Mouse (Mus musculus) embryo, embryonic 10 days (tissue): ENCODE measurements around the gene Naa80.
"Not testable (repeated sequence)": the region's sequence is repeated elsewhere in the genome, so short reads cannot be mapped to it uniquely, and the experiment has no call there.

Experiments
- DNase-seq: peaks from one replicate; pipeline ENCODE4 v3.0.0-alpha.2; 2015; ENCODE audit warnings: low spot score

Gene Naa80

GRCm38 (mm10) chr9:107551117-107551889 is 27.4 kb upstream of the Naa80 start, which contains the start of gene Rassf1:
Gene Rassf1 (plus strand): TSS chr9:107551555.
- DNase-seq: peak; percentile 81

GRCm38 (mm10) chr9:107551890-107552355 is 26.8 kb upstream of the Naa80 start:
- peak; percentile 43 for DNase-seq

GRCm38 (mm10) chr9:107552690-107553393 is 25.8 kb upstream of the Naa80 start:
- DNase-seq: no peak

- DNase-seq: no peak
Measured at GRCm38 (mm10) chr9:107553541-107554318, 25.0 kb upstream of the Naa80 start.

GRCm38 (mm10) chr9:107554319-107554825 is 24.3 kb upstream of the Naa80 start:
- DNase-seq: peak; percentile 99

- peak; percentile 68 for DNase-seq
Measured at GRCm38 (mm10) chr9:107555031-107555457, 23.6 kb upstream of the Naa80 start.

- DNase-seq: no peak
Measured at GRCm38 (mm10) chr9:107555701-107556100, 23.0 kb upstream of the Naa80 start.

- no peak for DNase-seq
Measured at GRCm38 (mm10) chr9:107556346-107556745, 22.3 kb upstream of the Naa80 start.

- DNase-seq: peak; percentile 98
Measured at GRCm38 (mm10) chr9:107563029-107563581, 15.6 kb upstream of the Naa80 start, which contains the start of gene Tusc2. Gene Tusc2 (plus strand): TSS chr9:107563255.

GRCm38 (mm10) chr9:107565556-107565955 is 13.1 kb upstream of the Naa80 start:
- not testable (repeated sequence) for DNase-seq

- peak; percentile 93 for DNase-seq
Measured at GRCm38 (mm10) chr9:107566041-107566709, 12.5 kb upstream of the Naa80 start.

GRCm38 (mm10) chr9:107566855-107567254 is 11.8 kb upstream of the Naa80 start:
- DNase-seq: no peak

GRCm38 (mm10) chr9:107567702-107568319 is 10.9 kb upstream of the Naa80 start, which contains the start of gene Hyal2:
Gene Hyal2 (plus strand): TSS chr9:107567945.
- no peak for DNase-seq

GRCm38 (mm10) chr9:107568331-107569261 is 10.1 kb upstream of the Naa80 start:
- peak; percentile 92 for DNase-seq

GRCm38 (mm10) chr9:107569270-107569669 is 9.4 kb upstream of the Naa80 start:
- peak; percentile 50 for DNase-seq

- DNase-seq: no peak
Measured at GRCm38 (mm10) chr9:107570016-107570415, 8.7 kb upstream of the Naa80 start.

- no peak for DNase-seq
Measured at GRCm38 (mm10) chr9:107570845-107571244, 7.8 kb upstream of the Naa80 start.

GRCm38 (mm10) chr9:107571534-107572326 is 7.0 kb upstream of the Naa80 start:
- no peak for DNase-seq

- no peak for DNase-seq
Measured at GRCm38 (mm10) chr9:107572327-107572662, 6.4 kb upstream of the Naa80 start.
